Mouse (Mus musculus) embryonic facial prominence, embryonic 12.5 days (tissue): ENCODE measurements around the gene Foxn3. TPM values are rescaled to one million over a fixed set of nuclear protein-coding genes. Genes with fewer than 3 reads are reported as not detected.

Experiments
- ATAC-seq: fragments of 200-750 bp; cut with Nextera tagmentation; 2 replicates; pipeline ENCODE4 v1.8.0; 2017; ENCODE audit not compliant: insufficient number of reproducible peaks, insufficient read depth, low FRiP score, low TSS enrichment
- H3K27ac ChIP-seq: fragments of 300-500 bp; sonication (generic); 2 replicates; pipeline ENCODE4 v1.5.1; 2016; ENCODE audit warnings: mild to moderate bottlenecking
- H3K27me3 ChIP-seq: fragments of 300-500 bp; sonication (generic); 2 replicates; pipeline ENCODE4 v1.6.1; 2016; ENCODE audit warnings: mild to moderate bottlenecking, moderate library complexity
- H3K36me3 ChIP-seq: fragments of 300-500 bp; sonication (generic); 2 replicates; pipeline ENCODE4 v1.6.1; 2016; ENCODE audit warnings: mild to moderate bottlenecking
- H3K4me1 ChIP-seq: fragments of 300-500 bp; sonication (generic); 2 replicates; pipeline ENCODE4 v1.6.1; 2016
- H3K4me2 ChIP-seq: fragments of 300-500 bp; sonication (generic); replicated peaks from 2 replicates; pipeline ENCODE4 v1.6.1; 2016; ENCODE audit warnings: mild to moderate bottlenecking, moderate library complexity
- H3K4me3 ChIP-seq: fragments of 300-500 bp; sonication (generic); 2 replicates; pipeline ENCODE4 v1.5.1; 2016; ENCODE audit warnings: mild to moderate bottlenecking
- H3K9ac ChIP-seq: fragments of 300-500 bp; sonication (generic); 2 replicates; pipeline ENCODE4 v1.6.1; 2016; ENCODE audit warnings: mild to moderate bottlenecking, moderate library complexity
- H3K9me3 ChIP-seq: fragments of 300-500 bp; sonication (generic); 2 replicates; pipeline ENCODE4 v1.6.1; 2016; ENCODE audit warnings: mild to moderate bottlenecking, moderate library complexity
- WGBS: fragments of 180-500 bp; shearing (Covaris S2); methylation state at CpG from one replicate; pipeline ENCODE4 v1.1.7; 2016; 5-methylcytosine and 5-hydroxymethylcytosine counted together
- polyA plus RNA-seq: library from polyadenylated mRNA; unstranded; fragments of >200 nt; fragmentation: Nextera tagmentation; extraction: Ambion mirVana; gene quantifications from 2 replicates; pipeline ENCODE4 v1.2.1, GENCODE M21; 2016

The Foxn3 gene
- polyA plus RNA-seq, 1 experiment from 2014 or later, result 101 TPM

DNA sequence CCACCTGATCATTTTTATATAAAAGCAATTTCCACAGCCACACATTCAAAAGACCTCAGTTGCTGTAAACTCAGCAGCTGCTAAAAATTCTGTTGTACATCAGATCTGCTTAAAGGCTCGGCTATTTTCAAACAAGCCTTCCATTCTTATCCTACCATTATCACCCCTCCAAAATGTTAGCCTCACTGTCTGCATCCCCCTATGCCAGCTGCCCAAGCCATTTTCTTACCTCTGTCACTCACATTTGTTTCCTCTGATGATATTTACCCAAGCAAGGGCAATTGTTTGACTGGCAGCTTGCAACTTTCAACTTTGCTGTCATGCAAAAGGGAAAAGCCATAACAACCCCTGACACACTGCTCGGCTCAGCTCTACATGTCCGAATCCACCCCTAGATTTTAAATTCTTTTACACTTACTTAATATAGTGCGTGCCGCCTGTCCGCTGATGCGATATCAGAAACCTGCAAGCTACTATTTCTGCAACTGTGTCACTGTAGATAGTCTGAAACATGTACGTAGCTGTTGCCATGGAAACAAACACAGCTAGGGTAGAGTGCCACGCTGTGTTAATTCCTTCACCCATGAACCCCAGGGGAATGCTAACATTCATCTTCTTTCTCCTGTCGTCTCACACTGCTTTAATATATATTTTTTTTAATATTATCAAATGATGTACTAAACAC is 105.7 kb downstream of the Foxn3 start:
- H3K27me3 ChIP-seq, result no peaks in the 10 kb centered on the region
- H3K4me3 ChIP-seq, result no peak overlapping the region
- ATAC-seq, result no peak
- no peaks in the 10 kb centered on the region for H3K36me3 ChIP-seq
- WGBS, result 78% methylated on average over 10 of the region's 10 CpGs
- H3K4me1 ChIP-seq, result peaks cover 15% of the 10 kb centered on the region; the same call in 1 of the 2 replicates
- H3K9me3 ChIP-seq, result no peaks in the 10 kb centered on the region
- H3K9ac ChIP-seq, result no peak overlapping the region
- H3K27ac ChIP-seq, result no peak overlapping the region
- no peak overlapping the region for H3K4me2 ChIP-seq

DNA sequence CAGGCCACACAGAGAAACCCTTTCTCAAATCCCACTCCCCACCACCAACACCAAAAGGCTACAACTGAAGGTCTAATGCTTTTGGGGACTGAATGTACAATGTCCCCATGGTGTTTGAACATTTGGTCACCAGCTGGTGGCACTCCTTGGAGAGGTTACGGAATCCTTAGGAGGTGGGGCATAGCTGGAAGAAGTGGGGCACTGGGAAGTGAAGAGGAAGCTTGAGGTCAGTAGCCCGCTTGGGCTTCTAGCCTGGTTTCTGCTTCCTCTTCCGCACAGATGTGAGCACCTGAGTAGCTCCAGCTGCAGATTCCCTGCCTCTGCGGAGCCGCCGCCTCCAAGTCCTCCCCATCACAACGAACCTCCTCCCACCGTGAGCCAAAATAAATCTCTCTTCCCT is 107.8 kb downstream of the Foxn3 start:
- Histone ChIP-seq H3K36me3 (no peaks in the 10 kb centered on the region), H3K4me1 (peaks cover 15% of the 10 kb centered on the region; the same call in 1 of the 2 replicates), H3K4me2 (no peak overlapping the region), H3K9me3 (no peaks in the 10 kb centered on the region), H3K27ac (no peak overlapping the region), H3K27me3 (no peaks in the 10 kb centered on the region), H3K9ac (no peak overlapping the region), H3K4me3 (no peak overlapping the region)
- WGBS, result 93% methylated on average over 8 of the region's 8 CpGs
- ATAC-seq, result no peak

DNA sequence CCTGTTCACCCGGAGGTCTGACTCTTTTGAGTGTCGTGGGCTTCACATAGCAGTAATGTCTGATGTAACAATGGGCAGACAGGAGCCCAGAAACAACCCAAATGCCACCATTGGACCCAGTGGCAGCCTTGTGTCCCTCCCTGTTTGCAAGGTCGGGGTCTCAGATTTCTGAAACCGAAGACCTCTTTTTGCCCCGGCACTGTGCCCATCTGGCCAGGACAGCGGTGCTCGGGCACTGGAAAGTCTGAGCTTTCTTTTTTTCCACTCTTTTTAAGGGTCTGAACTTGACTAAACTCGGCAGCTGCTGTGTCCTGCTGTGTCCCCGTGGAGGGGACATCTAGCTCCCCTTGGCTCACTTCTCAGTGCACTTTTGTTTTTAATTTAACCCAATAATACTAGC is 109.0 kb downstream of the Foxn3 start:
- H3K9ac ChIP-seq, result no peak overlapping the region
- no peak overlapping the region for H3K27ac ChIP-seq
- ATAC-seq, result no peak
- H3K36me3 ChIP-seq, result no peaks in the 10 kb centered on the region
- H3K4me1 ChIP-seq, result peaks cover 15% of the 10 kb centered on the region; the same call in 1 of the 2 replicates
- no peaks in the 10 kb centered on the region for H3K9me3 ChIP-seq
- 50% methylated on average over 9 of the region's 9 CpGs for WGBS
- H3K4me3 ChIP-seq, result no peak overlapping the region
- no peak overlapping the region for H3K4me2 ChIP-seq
- H3K27me3 ChIP-seq, result no peaks in the 10 kb centered on the region

DNA sequence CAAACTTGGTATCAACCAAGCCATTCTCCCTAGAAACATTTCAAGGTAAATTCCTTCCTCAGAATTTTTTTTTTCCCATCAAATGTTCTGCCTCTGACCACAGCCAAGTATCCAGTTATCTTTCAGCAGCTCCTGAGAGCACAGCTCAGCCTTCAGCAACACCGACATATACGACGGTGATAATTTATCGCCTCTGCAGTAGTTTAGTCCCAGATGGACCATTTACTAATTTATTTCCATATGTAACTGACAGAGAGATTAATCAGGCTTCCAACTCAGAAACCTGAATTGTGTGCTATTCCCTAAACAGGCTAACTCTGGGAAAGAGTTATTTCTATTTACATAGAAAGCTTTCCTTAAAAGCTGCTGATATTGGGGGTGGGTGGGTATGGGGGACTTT is 109.6 kb downstream of the Foxn3 start:
- no peak overlapping the region for H3K9ac ChIP-seq
- H3K27ac ChIP-seq, result no peak overlapping the region
- 77% methylated on average over 4 of the region's 4 CpGs for WGBS

DNA sequence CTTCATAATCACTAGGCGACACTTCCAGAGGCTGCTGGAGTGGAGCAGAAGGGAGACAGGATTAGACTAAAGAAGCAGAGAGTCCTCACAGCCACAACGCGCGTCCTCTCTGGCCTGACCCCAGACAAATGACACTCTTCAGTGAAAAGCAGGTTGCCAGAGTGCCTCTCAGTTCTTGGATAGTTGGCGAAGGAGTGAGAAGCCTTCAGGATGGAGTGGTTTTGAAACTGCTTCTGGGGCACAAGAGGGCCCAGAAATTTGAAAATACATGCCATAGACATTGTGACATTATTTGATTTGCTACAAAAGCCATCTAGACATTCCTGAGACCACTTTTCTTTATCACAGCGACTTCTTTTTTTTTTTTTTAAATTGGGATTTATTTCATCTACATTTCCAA is 113.3 kb downstream of the Foxn3 start:
- WGBS, result 95% methylated on average over 6 of the region's 6 CpGs
- H3K9me3 ChIP-seq, result no peaks in the 10 kb centered on the region
- ATAC-seq, result no peak
- no peak overlapping the region for H3K9ac ChIP-seq
- H3K4me1 ChIP-seq, result peaks cover 10% of the 10 kb centered on the region; the same call in 1 of the 2 replicates
- H3K27me3 ChIP-seq, result no peaks in the 10 kb centered on the region
- no peak overlapping the region for H3K4me2 ChIP-seq
- H3K27ac ChIP-seq, result no peak overlapping the region
- no peak overlapping the region for H3K4me3 ChIP-seq
- no peaks in the 10 kb centered on the region; the same call in 1 of the 2 replicates for H3K36me3 ChIP-seq

More for the DNA sequence above, 109.6 kb downstream of the Foxn3 start:
- no peak for ATAC-seq
- Histone ChIP-seq H3K4me3 (no peak overlapping the region), H3K9me3 (no peaks in the 10 kb centered on the region), H3K36me3 (no peaks in the 10 kb centered on the region; the same call in 1 of the 2 replicates), H3K4me1 (peaks cover 15% of the 10 kb centered on the region; the same call in 1 of the 2 replicates), H3K27me3 (no peaks in the 10 kb centered on the region), H3K4me2 (no peak overlapping the region)

DNA sequence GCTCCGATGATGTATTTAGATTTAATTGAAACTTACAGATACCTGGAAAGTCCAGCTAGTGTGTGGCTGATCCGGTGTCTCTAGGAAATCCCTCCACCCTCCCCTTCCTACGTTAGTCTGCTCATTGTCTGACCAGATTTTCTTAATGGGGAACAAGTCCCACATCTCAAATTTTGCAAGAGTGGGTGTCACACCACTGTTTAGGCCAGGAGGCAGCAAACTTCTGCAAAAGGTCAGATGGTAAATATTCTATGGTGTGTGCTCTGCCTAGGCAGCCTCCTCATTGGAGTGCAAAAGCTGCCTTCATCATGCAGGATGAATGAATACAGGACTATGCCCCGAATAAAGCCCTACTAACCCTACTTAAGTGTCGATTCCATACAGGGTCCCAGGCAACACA is 115.6 kb downstream of the Foxn3 start:
- Histone ChIP-seq H3K27me3 (no peaks in the 10 kb centered on the region), H3K36me3 (no peaks in the 10 kb centered on the region; the same call in 1 of the 2 replicates), H3K9me3 (no peaks in the 10 kb centered on the region), H3K4me2 (no peak overlapping the region), H3K9ac (no peak overlapping the region), H3K4me1 (0 out of 2 replicates have a peak, but pooled peaks cover 5% of the 10 kb centered on the region), H3K4me3 (no peak overlapping the region), H3K27ac (no peak overlapping the region)
- 88% methylated on average over 5 of the region's 5 CpGs for WGBS
- no peak for ATAC-seq

DNA sequence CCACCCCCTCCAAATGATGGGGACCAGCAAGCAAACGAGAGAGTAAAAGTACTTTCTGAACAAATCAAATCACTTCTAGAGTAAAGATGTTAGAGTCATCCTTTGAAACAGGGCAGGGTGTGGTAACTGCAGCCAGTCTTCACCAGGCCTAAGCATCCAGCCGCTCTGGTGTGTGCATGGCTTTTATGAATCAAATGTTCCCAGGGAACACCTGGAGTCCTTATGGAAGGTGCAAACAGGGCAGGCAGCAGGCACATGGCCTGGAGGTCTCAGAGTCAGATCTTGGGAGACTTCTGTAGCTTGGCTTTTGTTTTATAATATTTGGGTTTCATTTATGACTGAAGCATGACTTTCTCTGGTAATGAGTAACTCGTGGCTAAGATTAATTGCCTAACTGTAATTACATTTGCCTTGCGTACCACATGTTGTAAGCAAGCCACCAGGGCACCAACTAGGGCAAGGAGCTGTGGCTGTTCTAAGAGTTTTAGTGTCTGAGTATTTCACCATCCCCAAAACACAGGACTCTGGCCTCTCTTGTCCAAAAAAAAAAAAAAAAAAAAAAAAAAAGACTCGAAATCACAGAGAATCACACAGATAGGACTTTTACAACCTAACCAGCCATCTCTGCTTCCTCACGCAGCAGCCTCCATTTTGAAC is 118.2 kb downstream of the Foxn3 start:
- no peak overlapping the region for H3K4me2 ChIP-seq
- H3K4me3 ChIP-seq, result no peak overlapping the region
- ATAC-seq, result no peak
- no peak overlapping the region for H3K9ac ChIP-seq
- H3K4me1 ChIP-seq, result 0 out of 2 replicates have a peak, but pooled peaks cover 5% of the 10 kb centered on the region
- H3K27ac ChIP-seq, result no peak overlapping the region
- H3K27me3 ChIP-seq, result no peaks in the 10 kb centered on the region
- WGBS, result 63% methylated on average over 6 of the region's 6 CpGs
- no peaks in the 10 kb centered on the region for H3K9me3 ChIP-seq
- no peaks in the 10 kb centered on the region; the same call in 1 of the 2 replicates for H3K36me3 ChIP-seq

DNA sequence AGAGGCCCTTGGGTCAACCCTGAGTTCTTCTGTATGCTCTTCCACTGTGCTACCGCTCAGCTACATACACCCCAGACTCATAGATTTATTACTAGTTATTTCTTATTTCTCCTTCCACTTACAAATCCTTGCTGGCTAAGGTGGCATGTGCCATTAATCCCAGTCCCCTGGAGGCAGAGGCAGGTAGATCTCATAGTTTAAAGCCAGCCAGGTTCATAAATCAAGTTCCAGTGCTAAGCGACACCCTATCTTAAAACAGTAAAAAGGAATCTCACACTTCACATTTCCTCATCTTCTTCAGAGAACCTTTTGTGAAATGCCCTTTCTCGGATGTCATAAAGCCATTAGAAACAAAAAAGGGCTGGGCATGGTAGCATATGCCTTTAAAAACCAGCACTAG is 120.6 kb downstream of the Foxn3 start:
- WGBS, result 95% methylated on average over 3 of the region's 3 CpGs
- ATAC-seq, result no peak

DNA sequence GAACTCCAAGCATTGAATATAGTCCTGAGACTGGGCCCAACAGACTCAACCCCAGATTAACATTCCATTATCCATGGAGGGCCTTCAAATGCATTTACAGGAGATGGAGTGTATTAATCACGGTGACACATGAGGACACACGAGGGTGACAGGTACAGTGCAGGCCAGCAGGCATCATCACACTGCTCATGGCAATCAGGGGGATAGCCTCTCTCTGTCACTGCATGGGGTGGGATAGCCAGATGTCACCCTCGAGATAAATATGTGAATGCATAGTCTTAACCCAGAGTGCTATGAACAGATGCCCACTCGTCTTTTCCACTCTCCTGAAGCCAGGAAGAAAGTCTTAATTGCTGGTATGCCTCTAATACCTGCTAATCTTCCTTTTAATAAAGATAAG is 122.4 kb downstream of the Foxn3 start:
- no peaks in the 10 kb centered on the region for H3K36me3 ChIP-seq
- no peak overlapping the region for H3K4me3 ChIP-seq
- 0 out of 2 replicates have a peak, but pooled peaks cover 5% of the 10 kb centered on the region for H3K4me1 ChIP-seq
- no peak overlapping the region for H3K4me2 ChIP-seq
- no peaks in the 10 kb centered on the region for H3K9me3 ChIP-seq
- no peaks in the 10 kb centered on the region for H3K27me3 ChIP-seq
- H3K27ac ChIP-seq, result no peak overlapping the region
- H3K9ac ChIP-seq, result no peak overlapping the region
- 72% methylated on average over 4 of the region's 4 CpGs for WGBS
- no peak for ATAC-seq

More for the DNA sequence above, 120.6 kb downstream of the Foxn3 start:
- Histone ChIP-seq H3K27me3 (no peaks in the 10 kb centered on the region), H3K4me3 (no peak overlapping the region), H3K36me3 (no peaks in the 10 kb centered on the region), H3K4me2 (no peak overlapping the region), H3K27ac (no peak overlapping the region), H3K9me3 (no peaks in the 10 kb centered on the region), H3K9ac (no peak overlapping the region), H3K4me1 (0 out of 2 replicates have a peak, but pooled peaks cover 5% of the 10 kb centered on the region)

DNA sequence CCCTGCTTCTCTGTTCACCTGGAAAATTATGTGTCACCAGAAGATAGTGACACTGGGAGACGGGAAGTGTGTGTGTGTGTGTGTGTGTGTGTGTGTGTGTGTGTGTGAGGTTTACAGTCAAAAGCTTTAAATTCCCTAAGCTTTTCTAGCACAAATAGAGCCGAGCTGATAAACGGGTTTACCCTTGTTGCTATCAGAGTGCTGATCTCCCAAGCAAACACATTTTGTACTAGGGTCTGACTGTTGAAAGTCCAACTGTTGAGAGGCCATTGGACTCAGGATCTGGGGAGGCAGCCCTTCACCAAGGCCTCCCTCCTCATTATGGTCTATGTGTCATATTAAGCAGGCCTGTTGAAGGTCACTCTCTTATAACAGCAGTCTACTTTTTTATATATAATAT is 123.4 kb downstream of the Foxn3 start:
- Histone ChIP-seq H3K4me3 (no peak overlapping the region), H3K36me3 (no peaks in the 10 kb centered on the region), H3K9me3 (no peaks in the 10 kb centered on the region), H3K4me2 (no peak overlapping the region), H3K27ac (no peak overlapping the region), H3K9ac (no peak overlapping the region), H3K27me3 (no peaks in the 10 kb centered on the region), H3K4me1 (0 out of 2 replicates have a peak, but pooled peaks cover 3% of the 10 kb centered on the region)
- WGBS, result 76% methylated on average over 3 of the region's 3 CpGs
- no peak for ATAC-seq

DNA sequence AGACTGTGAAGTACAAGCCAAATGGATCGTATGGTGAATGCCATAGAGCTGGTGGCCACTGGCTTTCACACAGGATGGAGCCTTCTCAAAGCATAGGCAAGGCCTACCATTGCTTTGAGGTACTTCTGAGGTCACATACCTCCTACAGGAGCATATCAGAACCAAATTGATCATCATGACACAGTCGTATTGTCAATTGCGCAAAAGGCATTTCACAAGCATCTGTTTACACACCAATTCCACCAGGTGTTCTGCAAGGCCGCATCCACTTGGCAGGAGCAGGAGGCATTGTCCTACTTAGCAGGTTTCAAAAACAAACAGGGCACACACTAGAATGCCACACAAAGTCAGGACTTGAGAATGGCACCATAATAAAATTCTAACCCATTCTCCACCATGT is 128.2 kb downstream of the Foxn3 start:
- ATAC-seq, result no peak
- Histone ChIP-seq H3K4me3 (no peak overlapping the region), H3K4me2 (no peak overlapping the region), H3K4me1 (no peaks in the 10 kb centered on the region), H3K27ac (no peak overlapping the region), H3K9ac (no peak overlapping the region), H3K27me3 (no peaks in the 10 kb centered on the region), H3K36me3 (no peaks in the 10 kb centered on the region), H3K9me3 (0 out of 2 replicates have a peak, but pooled peaks cover 3% of the 10 kb centered on the region)
- WGBS, result 96% methylated on average over 4 of the region's 4 CpGs

DNA sequence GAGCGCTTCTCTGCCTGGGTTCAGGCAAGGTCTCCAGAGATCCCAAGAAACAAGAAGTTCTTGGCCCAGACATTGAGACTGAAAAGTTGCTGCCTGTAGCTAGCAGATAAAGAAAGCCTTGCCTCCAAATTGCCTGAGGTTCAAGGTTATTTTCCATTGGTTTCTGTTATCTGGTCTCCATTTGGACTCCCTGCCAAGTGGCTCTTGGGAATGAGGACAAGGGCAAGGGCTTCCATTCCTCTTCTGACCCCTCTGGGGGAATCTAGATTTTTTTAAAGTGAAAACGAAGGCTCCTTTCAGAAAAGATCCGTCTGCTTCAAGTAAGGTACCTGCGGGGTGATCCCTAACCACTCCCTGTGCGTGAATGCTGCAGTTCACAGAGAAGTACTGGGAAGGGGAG is 130.0 kb downstream of the Foxn3 start:
- ATAC-seq, result no peak
- no peaks in the 10 kb centered on the region for H3K36me3 ChIP-seq
- H3K4me2 ChIP-seq, result no peak overlapping the region
- H3K9me3 ChIP-seq, result 0 out of 2 replicates have a peak, but pooled peaks cover 3% of the 10 kb centered on the region
- H3K4me1 ChIP-seq, result no peaks in the 10 kb centered on the region
- H3K27me3 ChIP-seq, result no peaks in the 10 kb centered on the region
- no peak overlapping the region for H3K9ac ChIP-seq
- H3K4me3 ChIP-seq, result no peak overlapping the region
- 84% methylated on average over 5 of the region's 5 CpGs for WGBS
- no peak overlapping the region for H3K27ac ChIP-seq
